Mouse (Mus musculus) erythroid progenitor cell, adult 5-6 weeks (primary cell): ENCODE data around the gene Frmd4b. TPM values are rescaled to one million over a fixed set of nuclear protein-coding genes. Genes with fewer than 3 reads are reported as not detected.
"Not testable (repeated sequence)": the region's sequence is repeated elsewhere in the genome, so short reads cannot be mapped to it uniquely, and the experiment has no call there.

Source experiments
- ATAC-seq: replicated peaks from 2 replicates; pipeline ENCODE4 v1.8.0; 2016; ENCODE audit warnings: moderate number of reproducible peaks, mild to moderate bottlenecking, moderate TSS enrichment, inconsistent platforms; ENCODE audit not compliant: poor library complexity, low FRiP score, severe bottlenecking
- total RNA-seq, 2 experiments: library from RNA; stranded (forward) in 1 of 2; stranded (reverse) in 1 of 2; fragments of 150-400 nt in 1 of 2; fragments of 186-747, 209-891 nt in 1 of 2; gene quantifications; 2 replicates each; pipeline versions ENCODE4 v1.2.3 to v1.2.4; 2015 to 2017; ENCODE audit warnings: low replicate concordance in 2 of 2

Frmd4b gene
- total RNA-seq, 2 experiments from 2014 or later: 7.2 to 21.0 TPM

- ATAC-seq: no peak
Observed at GRCm38 (mm10) chr6:97431309-97432004, 185.9 kb downstream of the Frmd4b start.

GRCm38 (mm10) chr6:97430519-97430918 is 186.8 kb downstream of the Frmd4b start:
- no peak for ATAC-seq

GRCm38 (mm10) chr6:97429688-97430343 is 187.5 kb downstream of the Frmd4b start:
- no peak for ATAC-seq

GRCm38 (mm10) chr6:97419771-97420446 is 197.4 kb downstream of the Frmd4b start:
- ATAC-seq: no peak

- peak; percentile 71 for ATAC-seq
Observed at GRCm38 (mm10) chr6:97416972-97417554, 200.3 kb downstream of the Frmd4b start.

- ATAC-seq: not testable (repeated sequence)
Observed at GRCm38 (mm10) chr6:97415578-97415977, 201.8 kb downstream of the Frmd4b start.

- ATAC-seq: no peak
Observed at GRCm38 (mm10) chr6:97413453-97413852, 203.9 kb downstream of the Frmd4b start.

- no peak for ATAC-seq
Observed at GRCm38 (mm10) chr6:97412403-97412802, 204.9 kb downstream of the Frmd4b start.

- no peak for ATAC-seq
Observed at GRCm38 (mm10) chr6:97411327-97411726, 206.0 kb downstream of the Frmd4b start.

- no peak for ATAC-seq
Observed at GRCm38 (mm10) chr6:97409467-97410239, 207.7 kb downstream of the Frmd4b start.

GRCm38 (mm10) chr6:97407914-97408313 is 209.4 kb downstream of the Frmd4b start:
- no peak for ATAC-seq

- no peak for ATAC-seq
Observed at GRCm38 (mm10) chr6:97407425-97407824, 209.9 kb downstream of the Frmd4b start.

GRCm38 (mm10) chr6:97405311-97405710 is 212.0 kb downstream of the Frmd4b start:
- peak; percentile 79 for ATAC-seq

- ATAC-seq: no peak
Observed at GRCm38 (mm10) chr6:97402822-97403472, 214.4 kb downstream of the Frmd4b start.

- ATAC-seq: no peak
Observed at GRCm38 (mm10) chr6:97400446-97400845, 216.9 kb downstream of the Frmd4b start.

- no peak for ATAC-seq
Observed at GRCm38 (mm10) chr6:97397935-97398334, 219.4 kb downstream of the Frmd4b start.

- ATAC-seq: no peak
Observed at GRCm38 (mm10) chr6:97396957-97397354, 220.4 kb downstream of the Frmd4b start.

- ATAC-seq: no peak
Observed at GRCm38 (mm10) chr6:97396351-97396956, 220.9 kb downstream of the Frmd4b start.
